Mouse (Mus musculus) cortical plate, adult 2 months (tissue): ENCODE measurements around the gene Gm35549. TPM values are rescaled to one million over a fixed set of nuclear protein-coding genes. Genes with fewer than 3 reads are reported as not detected.
"Not testable (repeated sequence)": the region's sequence is repeated elsewhere in the genome, so short reads cannot be mapped to it uniquely, and the experiment has no call there.

Experiments used
- H3K27ac ChIP-seq: fragments of 200-500 bp; 2 replicates; pipeline ENCODE4 v1.5.1; 2012; ENCODE audit warnings: low read length, control low read depth, inconsistent platforms; ENCODE audit not compliant: insufficient read depth
- H3K4me1 ChIP-seq: fragments of 200-500 bp; 2 replicates; pipeline ENCODE4 v1.6.1; 2011; ENCODE audit warnings: low read length; ENCODE audit not compliant: control insufficient read depth, insufficient read depth
- H3K4me3 ChIP-seq: fragments of 200-500 bp; 2 replicates; pipeline ENCODE4 v1.5.1; 2011; ENCODE audit warnings: mild to moderate bottlenecking, low read length, control low read depth; ENCODE audit not compliant: insufficient read depth
- CTCF ChIP-seq: fragments of 200-500 bp; IDR thresholded peaks from 2 replicates; pipeline ENCODE4 v1.5.1; 2011; ENCODE audit warnings: mild to moderate bottlenecking, control low read depth, low read length; ENCODE audit not compliant: insufficient read depth; ENCODE audit errors: extremely low read depth
- POLR2A ChIP-seq: fragments of 200-500 bp; IDR thresholded peaks from 2 replicates; pipeline ENCODE4 v1.6.1; 2011; ENCODE audit warnings: mild to moderate bottlenecking, low read length, control low read depth; ENCODE audit not compliant: insufficient read depth; ENCODE audit errors: extremely low read depth
- polyA plus RNA-seq: library from polyadenylated mRNA; depleted of rRNA; stranded (reverse); fragments of >200 nt; gene quantifications from 2 replicates; pipeline ENCODE4 v1.2.3, GENCODE M21; 2012

Gene Gm35549
- polyA plus RNA-seq, 1 experiment: not detected

DNA sequence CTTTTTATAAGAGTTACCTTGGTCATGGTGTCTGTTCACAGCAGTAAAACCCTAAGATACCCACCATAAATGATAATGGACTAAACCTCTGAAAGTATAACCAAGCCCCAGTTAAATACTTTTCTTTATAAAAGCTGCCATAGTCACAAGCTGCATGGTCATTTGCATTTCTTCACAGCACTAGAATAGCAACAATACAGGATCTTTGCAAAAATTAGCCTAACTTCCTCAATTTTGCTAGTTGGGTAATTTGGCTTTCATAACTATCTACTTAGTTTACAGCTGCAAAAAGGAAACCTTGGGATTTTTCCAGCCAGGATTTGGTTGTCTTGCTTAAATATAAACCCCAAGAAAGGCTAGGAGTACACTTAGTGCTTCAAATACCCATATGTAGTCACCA is 16.9 kb upstream of the Gm35549 start:
- H3K4me3 ChIP-seq: no peak overlapping the region
- TF ChIP-seq POLR2A (no peak), CTCF (no peak)
- peaks cover 5% of the 10 kb centered on the region; the same call in 1 of the 2 replicates for H3K4me1 ChIP-seq
- no peak overlapping the region for H3K27ac ChIP-seq

DNA sequence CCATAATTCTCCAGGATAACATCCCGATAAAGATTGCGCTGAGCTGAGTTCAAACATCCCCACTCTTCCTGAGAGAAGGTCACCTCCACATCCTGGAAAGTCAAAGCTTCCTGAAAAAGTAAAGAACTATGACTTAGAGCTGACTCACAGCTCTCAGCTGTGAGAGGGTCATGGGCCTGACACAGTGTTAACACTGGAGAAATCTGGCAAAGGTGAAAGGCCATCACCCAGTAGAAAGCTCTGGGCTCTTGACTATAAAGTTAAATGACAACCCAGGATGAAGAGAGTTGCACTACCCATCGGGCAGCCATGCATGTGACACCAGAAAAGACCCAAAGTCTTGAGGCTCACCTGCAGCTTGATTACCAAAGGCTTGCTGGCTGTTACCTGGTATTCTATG is 12.9 kb upstream of the Gm35549 start:
- no peak overlapping the region for H3K27ac ChIP-seq
- no peak overlapping the region for H3K4me3 ChIP-seq
- no peak for TF ChIP-seq CTCF
- no peak for TF ChIP-seq POLR2A
- H3K4me1 ChIP-seq: no peaks in the 10 kb centered on the region

DNA sequence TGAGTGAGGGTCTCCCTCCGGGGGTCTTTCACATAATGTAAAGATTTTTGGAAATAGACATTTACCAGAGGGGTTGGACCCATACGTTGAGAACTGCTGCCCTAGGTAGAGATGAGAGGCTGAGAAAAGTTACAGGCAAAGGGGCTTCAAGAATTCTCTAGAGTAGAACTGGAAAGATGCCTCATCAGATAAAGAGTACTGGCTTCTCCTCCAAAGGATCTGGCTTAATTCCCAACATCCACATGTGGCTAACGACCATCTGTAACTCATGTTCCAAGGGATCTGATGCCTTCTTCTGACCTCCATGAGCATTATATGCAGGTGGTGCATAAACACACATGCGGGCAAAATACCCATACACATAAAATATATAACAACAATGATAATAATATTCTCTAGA is 11.8 kb upstream of the Gm35549 start:
- no peak for TF ChIP-seq CTCF
- TF ChIP-seq POLR2A: no peak
- Histone ChIP-seq H3K4me3 (no peak overlapping the region), H3K4me1 (no peaks in the 10 kb centered on the region), H3K27ac (no peak overlapping the region)

DNA sequence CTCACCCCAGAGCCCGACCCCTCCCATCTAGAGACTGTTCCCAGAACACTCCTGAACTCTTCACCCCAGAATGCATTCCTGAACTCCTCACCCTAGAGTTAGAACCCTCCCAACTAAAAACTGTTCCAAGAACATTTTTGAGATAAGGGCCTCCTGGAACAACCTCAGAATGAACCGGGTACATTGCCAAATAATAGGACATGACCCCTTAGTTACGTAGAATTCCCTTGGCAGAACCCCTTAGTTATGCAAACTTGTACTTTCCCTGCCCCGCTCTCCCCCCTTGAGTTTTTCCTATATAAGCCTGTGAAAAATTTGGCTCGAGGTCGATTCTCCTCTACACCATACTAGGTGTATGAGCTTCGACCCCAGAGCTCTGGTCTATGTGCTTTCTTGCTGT is 11.3 kb upstream of the Gm35549 start:
- H3K4me3 ChIP-seq, H3K4me1 ChIP-seq, H3K27ac ChIP-seq: not testable (repeated sequence)

DNA sequence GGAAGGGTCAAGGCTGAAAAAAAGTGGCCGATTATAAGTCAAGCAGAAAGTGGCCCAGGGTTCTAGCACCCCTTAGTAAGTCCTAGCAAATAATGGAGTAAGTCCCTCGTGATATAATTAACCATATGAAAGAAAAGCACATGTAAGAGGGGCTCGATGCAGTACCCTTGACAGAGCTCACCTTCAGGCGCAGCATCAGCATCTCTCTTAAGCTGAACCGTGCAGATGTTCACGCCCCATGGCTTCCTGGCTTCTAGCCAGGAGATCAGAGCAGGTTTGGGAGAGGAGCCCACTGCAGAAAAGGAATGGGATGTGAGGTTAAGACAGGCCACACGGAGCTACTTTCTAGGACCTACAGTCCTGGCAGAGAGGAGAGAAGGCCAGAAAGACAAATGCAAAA is 10.7 kb upstream of the Gm35549 start:
- no peaks in the 10 kb centered on the region for H3K4me1 ChIP-seq
- H3K4me3 ChIP-seq: no peak overlapping the region
- no peak for TF ChIP-seq CTCF
- TF ChIP-seq POLR2A: no peak
- no peak overlapping the region for H3K27ac ChIP-seq

DNA sequence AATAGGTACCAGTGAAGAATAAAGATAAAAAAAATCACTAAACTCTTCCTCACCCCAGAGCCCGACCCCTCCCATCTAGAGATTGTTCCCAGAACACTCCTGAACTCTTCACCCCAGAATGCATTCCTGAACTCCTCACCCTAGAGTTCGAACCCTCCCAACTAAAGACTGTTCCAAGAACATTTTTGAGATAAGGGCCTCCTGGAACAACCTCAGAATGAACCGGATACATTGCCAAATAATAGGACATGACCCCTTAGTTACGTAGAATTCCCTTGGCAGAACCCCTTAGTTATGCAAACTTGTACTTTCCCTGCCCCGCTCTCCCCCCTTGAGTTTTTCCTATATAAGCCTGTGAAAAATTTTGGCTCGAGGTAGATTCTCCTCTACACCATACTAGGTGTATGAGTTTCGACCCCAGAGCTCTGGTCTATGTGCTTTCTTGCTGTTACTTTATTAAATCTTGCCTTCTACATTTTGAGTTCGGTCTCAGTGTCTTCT is 4.0 kb upstream of the Gm35549 start:
- H3K4me3 ChIP-seq, H3K27ac ChIP-seq, H3K4me1 ChIP-seq: not testable (repeated sequence)

DNA sequence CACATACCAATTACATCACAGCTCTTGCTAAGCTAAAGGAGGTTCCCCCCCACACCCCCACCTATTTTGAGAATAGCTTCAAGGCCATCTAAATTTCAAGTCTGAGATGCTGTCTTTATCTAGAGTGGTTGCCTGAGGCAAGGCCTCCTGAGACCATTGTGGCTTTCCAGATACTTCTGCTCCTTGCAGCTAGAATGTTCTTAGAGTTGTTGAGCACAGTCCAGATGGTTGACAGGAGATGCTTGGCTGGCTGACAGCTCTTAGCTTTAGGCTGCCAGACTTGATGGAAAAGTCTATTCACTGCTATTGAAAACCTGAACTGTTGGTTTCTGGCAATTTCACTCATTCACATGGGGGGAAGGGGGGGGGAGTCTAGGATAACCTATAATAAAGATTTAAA is 2.3 kb upstream of the Gm35549 start:
- no peak overlapping the region for H3K27ac ChIP-seq
- TF ChIP-seq CTCF (no peak), POLR2A (no peak)
- H3K4me3 ChIP-seq: no peak overlapping the region
- H3K4me1 ChIP-seq: no peaks in the 10 kb centered on the region

DNA sequence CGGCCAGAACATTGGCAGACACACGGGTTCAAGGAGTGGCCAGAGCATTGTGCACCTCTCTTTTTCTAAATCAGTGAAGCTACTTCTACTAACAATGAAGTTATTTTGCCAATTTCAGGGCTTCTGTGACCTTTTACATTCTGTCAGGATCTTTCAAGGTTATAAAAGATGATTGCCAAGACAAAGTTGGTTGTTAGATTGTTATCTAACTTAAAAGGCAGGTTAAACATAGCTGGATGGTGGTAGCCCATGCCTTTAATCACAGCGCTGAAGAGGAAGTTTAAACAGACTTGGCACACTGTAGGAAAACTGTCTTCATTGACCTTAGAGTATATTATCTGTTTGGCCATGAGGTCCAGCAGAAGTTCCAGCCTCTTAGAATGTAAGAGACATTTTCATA is 1.8 kb upstream of the Gm35549 start:
- Histone ChIP-seq H3K4me1 (no peaks in the 10 kb centered on the region), H3K27ac (no peak overlapping the region), H3K4me3 (no peak overlapping the region)
- no peak for TF ChIP-seq POLR2A
- TF ChIP-seq CTCF: no peak

DNA sequence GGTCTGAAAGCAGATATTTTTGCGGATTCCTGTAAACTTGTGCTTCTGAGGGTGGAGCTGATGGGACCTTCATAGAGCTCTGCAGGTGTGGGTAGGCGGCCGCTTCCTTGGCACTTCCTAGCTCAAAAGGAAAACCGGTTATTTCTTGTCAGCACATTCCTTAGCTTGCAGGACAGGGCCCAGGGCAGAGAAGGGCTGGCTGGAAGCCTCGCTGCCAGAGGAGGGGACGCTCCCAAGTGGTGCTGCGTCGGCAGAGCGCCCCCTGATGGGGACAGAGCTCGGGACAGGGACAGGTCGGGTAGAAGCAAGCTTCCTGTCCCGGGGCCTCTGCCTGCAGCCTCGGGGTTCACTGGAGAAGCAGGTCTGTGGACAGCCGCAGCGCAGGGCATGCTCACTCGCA is 6.2 kb downstream of the Gm35549 start:
- Histone ChIP-seq H3K4me3 (no peak overlapping the region), H3K27ac (no peak overlapping the region), H3K4me1 (peaks cover 3% of the 10 kb centered on the region; the same call in 1 of the 2 replicates)
- TF ChIP-seq POLR2A (no peak), CTCF (0 out of 2 replicates have a peak, but pooled peaks have one; percentile 4)

DNA sequence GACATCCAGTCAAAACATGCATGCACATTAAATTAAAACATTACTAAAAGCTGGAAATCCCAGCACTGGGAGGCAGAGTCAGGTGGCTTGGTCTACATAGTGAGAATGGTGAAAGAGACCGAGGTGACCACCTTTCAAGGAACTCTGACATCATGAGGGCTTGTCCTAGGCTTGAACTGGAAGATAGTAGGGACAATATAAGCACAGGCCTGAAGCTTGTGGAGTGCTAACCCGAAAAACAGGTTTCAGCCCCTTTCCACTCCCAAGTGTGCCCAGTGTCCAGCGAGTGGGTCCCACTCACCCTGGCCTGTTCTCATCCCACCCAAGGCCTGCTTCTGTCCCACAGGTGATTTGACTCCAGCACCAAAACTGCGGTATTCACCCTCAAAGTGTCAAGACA is 6.6 kb downstream of the Gm35549 start:
- no peak overlapping the region for H3K27ac ChIP-seq

DNA sequence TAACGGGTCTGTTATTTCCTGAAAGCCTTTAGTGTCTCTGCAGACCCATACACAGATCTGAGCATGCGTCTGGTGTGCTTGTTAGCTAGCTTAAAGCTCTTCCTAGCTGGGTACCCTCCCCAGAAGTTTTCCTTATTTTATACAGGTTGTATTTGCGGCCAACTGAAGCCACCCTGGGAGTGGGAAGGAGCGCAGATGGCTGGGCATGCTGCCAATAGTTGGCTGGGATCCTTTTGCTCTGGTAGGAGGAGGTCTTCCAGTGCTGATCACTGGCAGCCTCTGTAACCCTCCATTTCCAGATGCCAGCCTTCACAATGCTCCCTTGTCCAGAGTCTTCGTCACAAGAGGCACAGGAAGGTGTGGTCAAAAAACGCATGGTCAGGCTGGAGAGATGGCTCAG is 7.0 kb downstream of the Gm35549 start:
- Histone ChIP-seq H3K4me1 (peaks cover 3% of the 10 kb centered on the region; the same call in 1 of the 2 replicates), H3K27ac (no peak overlapping the region), H3K4me3 (no peak overlapping the region)
- TF ChIP-seq CTCF: no peak
- TF ChIP-seq POLR2A: no peak

More for the DNA sequence above, 6.6 kb downstream of the Gm35549 start:
- TF ChIP-seq CTCF (no peak), POLR2A (no peak)
- Histone ChIP-seq H3K4me3 (no peak overlapping the region), H3K4me1 (peaks cover 3% of the 10 kb centered on the region; the same call in 1 of the 2 replicates)
